Mouse (Mus musculus) Patski (cell line): Measurements from ENCODE around the gene Donson. TPM values are rescaled to one million over a fixed set of nuclear protein-coding genes. Genes with fewer than 3 reads are reported as not detected.
"Not testable (repeated sequence)": the region's sequence is repeated elsewhere in the genome, so short reads cannot be mapped to it uniquely, and the experiment has no call there.

Source experiments
- ATAC-seq: fragments of 100-300 bp; one replicate; pipeline ENCODE4 v1.8.0; 2021
- CTCF ChIA-PET: fragments of 350-600 bp; sonication (Branson Sonifier 250); formaldehyde crosslinking; loops from one replicate; lab custom pipeline; 2022; ENCODE audit warnings: inconsistent platforms; lab: Charles Lee
- POLR2A ChIA-PET: fragments of 350-600 bp; sonication (Branson Sonifier 250); formaldehyde crosslinking; loops from one replicate; lab custom pipeline; 2022; ENCODE audit warnings: antibody characterized with exemption, inconsistent platforms; lab: Charles Lee
- DNase-seq: peaks from one replicate; pipeline ENCODE4 v3.0.0-alpha.2; 2011; ENCODE audit warnings: low read depth, low spot score
- H3K27me3 ChIP-seq: fragments of 371-371 bp; one replicate; pipeline ENCODE4 v1.5.1; 2021
- CTCF ChIP-seq: fragments of 100-300 bp; IDR thresholded peaks from one replicate; pipeline ENCODE4 v1.5.1; 2021
- in situ Hi-C: fragments of 300-500 bp; cut with MboI; formaldehyde crosslinking; loops from 3 replicates; pipeline ENCODE4 v1.11.1; 2018; ENCODE audit warnings: low pct_unique_long_range_greater_than_20kb, mixed read lengths
- polyA plus RNA-seq: library from polyadenylated mRNA; unstranded; gene quantifications from one replicate; pipeline ENCODE4 v1.2.3, GENCODE M21; 2021

The Donson gene
- polyA plus RNA-seq, 1 experiment from 2014 or later, result 11.7 TPM

DNA sequence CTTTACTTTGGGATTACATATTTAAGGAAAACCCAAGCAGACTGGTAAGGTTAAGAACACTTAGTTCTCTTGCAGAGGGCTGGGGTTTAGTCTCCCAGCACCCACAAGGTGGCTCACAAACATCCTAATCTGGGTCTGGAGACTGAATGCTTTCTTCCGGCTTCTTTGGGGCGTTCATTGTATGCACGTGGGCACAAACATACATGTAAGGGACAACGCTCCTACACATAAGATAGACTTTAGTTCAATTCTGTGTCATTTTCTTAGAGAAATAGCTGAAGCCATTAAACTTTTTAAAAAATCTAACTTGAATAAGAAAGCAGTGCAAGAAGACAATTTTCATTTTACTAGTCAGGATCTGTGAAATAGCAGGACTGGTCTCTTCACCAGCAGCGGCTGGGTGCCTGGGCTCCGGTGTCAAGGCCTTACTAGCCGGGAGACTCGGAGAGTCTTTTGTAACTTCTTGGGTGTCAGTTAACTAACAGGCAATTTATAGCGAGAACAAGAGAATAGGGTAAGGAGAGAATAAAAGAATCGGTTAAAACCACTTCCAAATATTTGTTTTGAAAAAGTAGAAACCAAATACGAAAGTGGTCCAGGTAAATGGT is 42.5 kb downstream of the Donson start:
- ATAC-seq, result no peak
- POLR2A ChIA-PET, result no interaction called here
- CTCF ChIA-PET, result no interaction called here
- no peaks in the 10 kb centered on the region for H3K27me3 ChIP-seq
- in situ Hi-C loops, result no loop called here
- no peak for DNase-seq
- TF ChIP-seq CTCF, result no peak

DNA sequence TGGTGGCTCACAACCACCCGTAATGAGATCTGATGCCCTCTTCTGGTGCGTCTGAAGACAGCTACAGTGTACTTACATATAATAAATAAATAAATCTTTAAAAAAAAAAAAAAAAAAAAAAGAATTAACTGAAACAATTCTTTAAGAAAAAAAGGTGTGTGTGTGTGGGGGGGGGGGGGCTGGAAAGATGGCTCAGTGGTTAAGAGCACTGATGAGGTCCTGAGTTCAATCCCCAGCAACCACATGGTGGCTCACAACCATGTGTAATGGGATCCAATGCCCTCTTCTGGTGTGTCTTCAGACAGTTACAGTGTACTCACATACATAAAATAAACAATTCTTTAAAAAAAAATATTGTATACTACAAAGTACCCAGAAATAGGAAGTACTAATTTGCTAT is 43.1 kb downstream of the Donson start:
- ATAC-seq, POLR2A ChIA-PET, H3K27me3 ChIP-seq, CTCF ChIA-PET, DNase-seq, in situ Hi-C loops: not testable (repeated sequence)

DNA sequence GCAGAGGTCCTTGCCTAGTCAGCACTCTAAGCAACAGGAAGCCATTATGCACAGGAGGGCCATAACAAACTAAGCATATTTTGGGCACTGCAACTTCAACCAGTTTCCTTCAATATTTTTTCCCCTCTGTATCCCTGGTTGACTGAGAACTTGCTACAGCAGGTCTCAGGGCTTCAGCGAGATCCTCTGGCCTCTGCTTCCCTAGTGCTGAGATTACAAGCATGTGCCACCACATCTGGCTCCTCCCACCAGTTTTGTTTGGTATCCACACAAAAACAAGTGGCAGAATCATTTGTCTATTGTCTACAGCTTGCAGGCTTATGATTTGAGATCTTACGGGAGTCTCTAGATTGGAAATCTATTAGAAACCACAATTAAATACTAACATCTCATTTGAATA is 43.7 kb downstream of the Donson start:
- ATAC-seq, result no peak
- TF ChIP-seq CTCF, result no peak
- POLR2A ChIA-PET, result no interaction called here
- DNase-seq, result no peak
- no peaks in the 10 kb centered on the region for H3K27me3 ChIP-seq
- in situ Hi-C loops, result no loop called here
- CTCF ChIA-PET, result no interaction called here

DNA sequence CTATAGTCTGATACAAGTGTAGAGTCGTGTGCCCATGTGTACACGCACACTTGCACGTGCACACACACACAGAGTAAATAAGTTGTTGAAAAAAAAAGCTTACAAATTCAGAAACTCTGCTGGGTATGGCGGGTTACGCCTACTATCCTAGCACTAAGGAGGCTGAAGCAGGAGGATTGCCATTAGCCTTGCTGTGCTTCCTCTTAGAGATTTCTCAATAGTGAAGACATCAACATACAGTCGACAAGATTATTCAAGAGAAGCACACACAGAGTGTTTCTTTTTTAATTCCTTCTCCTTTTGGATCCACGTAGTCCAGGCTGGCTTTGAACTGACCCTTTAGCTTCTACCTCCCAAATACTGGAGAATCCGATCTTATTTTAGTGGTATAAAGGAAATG is 48.4 kb downstream of the Donson start:
- CTCF ChIA-PET, result no interaction called here
- no peaks in the 10 kb centered on the region for H3K27me3 ChIP-seq
- in situ Hi-C loops, result no loop called here
- TF ChIP-seq CTCF, result no peak
- ATAC-seq, result no peak
- DNase-seq, result no peak
- POLR2A ChIA-PET, result no interaction called here

DNA sequence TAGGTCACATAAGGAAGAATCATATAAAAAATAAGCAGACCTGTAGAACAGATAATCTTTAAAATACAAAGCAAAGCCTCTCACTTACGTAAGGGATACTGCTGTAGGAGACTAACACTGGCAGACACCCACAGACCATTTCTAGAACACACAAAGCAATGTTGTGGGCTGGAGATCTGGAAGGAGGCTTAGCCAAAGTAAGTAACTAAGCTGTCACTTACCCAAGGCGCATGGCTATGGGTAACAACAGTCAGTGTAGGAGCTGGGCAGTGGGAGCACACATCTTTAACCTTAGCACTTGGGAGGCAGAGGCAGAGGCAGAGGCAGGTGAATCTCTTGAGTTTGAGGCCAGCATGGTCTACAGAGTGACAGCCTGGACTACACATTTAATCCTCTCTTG is 48.9 kb downstream of the Donson start:
- ChIA-PET CTCF (interaction anchor here (1.3 to 1.6 kb wide), 2 partner anchors 8 to 19 kb away, joined by 4 to 5 read pairs; partner anchors contain the start of genes Gart and Son), POLR2A (no interaction called here)
- no peak for TF ChIP-seq CTCF
- no peaks in the 10 kb centered on the region for H3K27me3 ChIP-seq
- in situ Hi-C loops, result no loop called here
- ATAC-seq (no peak), DNase-seq (no peak)

DNA sequence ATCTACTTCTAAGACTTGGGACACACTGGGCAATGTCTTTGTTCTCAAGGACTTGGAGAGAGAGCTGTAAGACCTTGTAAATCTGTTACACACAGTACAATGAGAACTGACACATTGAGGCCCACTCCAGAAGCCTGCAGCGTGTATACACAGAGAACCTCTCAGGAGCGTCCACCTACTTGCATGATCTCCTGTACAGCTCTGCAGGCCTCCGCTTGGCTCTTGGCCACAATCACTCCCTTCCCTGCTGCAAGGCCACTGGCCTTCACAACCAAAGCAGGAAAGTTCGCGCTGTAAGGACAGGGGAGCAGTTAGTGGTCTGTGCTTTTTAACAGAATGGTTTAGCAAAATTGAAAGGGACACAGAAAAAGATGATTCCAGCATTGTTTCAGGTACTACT is 49.4 kb downstream of the Donson start:
- no peak for DNase-seq
- in situ Hi-C loops, result no loop called here
- CTCF ChIA-PET, result interaction anchor here (1.3 to 1.6 kb wide), 2 partner anchors 8 to 18 kb away, joined by 4 to 5 read pairs; partner anchors contain the start of genes Gart and Son
- no peaks in the 10 kb centered on the region for H3K27me3 ChIP-seq
- POLR2A ChIA-PET, result no interaction called here
- TF ChIP-seq CTCF, result no peak
- no peak for ATAC-seq

DNA sequence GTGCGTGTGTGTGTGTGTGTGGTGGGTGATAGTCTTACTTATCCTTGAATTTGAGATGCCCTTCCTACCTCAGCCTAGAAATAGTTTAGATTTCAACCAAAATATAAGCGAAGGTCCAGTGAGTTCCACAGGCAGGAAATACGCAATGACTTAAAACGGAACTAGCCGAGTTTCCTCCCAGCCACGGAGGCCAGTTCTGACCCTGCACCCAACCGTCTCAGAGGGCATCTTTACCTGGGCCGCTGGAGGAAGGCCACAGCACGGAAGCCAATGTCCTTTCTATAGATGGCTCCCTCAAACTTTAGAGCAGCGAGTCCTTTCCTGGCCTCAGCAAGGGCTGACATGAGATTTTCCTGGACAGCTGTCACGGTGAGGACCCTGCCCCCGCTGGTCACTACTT is 54.9 kb downstream of the Donson start:
- ATAC-seq (no peak), DNase-seq (no peak)
- H3K27me3 ChIP-seq, result no peaks in the 10 kb centered on the region
- CTCF ChIA-PET, result interaction anchor here (0.7 kb wide), 1 partner anchor 41 kb away, joined by 3 read pairs; no protein-coding TSS in a partner anchor
- in situ Hi-C loops, result no loop called here
- TF ChIP-seq CTCF, result no peak
- POLR2A ChIA-PET, result no interaction called here

DNA sequence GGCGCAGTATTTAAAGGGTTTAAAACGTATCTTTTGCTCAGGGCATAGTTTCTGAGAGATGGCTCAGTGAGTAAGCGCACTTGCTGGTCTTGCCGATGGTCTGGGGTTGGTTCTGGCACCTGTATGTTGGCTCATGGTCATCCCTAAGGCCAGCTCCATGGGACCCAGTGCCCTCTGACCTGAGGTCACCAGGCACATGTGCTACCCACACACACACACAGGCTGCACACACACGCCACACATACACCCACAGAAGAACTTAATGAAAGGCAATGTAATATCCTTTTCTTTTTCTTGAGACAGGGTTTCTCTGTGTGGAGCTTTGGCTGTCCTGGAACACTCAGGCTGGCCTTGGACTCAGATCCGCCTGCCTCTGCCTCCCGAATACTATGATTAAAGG is 55.6 kb downstream of the Donson start:
- POLR2A ChIA-PET, result no interaction called here
- ATAC-seq (no peak), DNase-seq (no peak)
- in situ Hi-C loops, result no loop called here
- TF ChIP-seq CTCF, result no peak
- CTCF ChIA-PET, result no interaction called here
- no peaks in the 10 kb centered on the region for H3K27me3 ChIP-seq

DNA sequence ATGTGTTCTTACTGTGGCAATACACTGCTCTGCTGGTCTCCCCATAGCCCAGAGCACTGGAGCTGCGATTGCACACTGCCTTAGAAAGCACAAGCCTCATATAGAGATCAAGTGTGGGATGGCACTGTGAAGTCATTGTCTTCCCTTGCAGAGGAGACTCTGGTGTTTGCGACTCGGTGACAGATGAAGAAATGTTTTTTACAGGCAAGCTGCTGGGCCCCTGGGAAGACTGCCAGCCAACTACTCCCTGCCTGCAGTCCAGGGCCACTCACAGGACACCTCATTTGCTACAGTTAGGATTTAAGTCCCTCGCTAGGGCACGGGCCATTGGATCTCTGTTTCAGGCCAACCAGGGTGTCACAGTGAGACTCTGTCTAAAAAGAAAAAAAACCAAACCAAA is 56.1 kb downstream of the Donson start:
- DNase-seq (no peak), ATAC-seq (no peak)
- no peak for TF ChIP-seq CTCF
- in situ Hi-C loops, result no loop called here
- POLR2A ChIA-PET, result no interaction called here
- no peaks in the 10 kb centered on the region for H3K27me3 ChIP-seq
- CTCF ChIA-PET, result no interaction called here

DNA sequence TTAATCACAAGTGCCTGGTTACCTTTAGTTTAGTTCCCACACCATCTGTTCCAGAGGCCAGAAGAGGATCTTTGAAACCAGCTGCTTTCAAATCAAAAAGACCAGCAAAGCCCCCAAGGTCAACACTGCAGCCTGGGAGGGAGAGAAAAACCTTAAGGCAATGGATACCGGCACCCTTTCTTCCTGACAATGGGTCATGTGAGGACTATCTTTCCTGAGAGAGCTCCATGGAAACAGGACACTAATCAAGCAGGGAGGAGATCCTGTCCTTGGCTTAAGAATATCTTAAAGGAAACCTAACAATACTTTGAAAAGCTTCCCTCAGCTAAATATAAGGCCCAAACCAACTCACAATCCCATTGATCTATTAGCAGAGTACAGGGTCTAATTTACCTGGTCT is 58.0 kb downstream of the Donson start:
- POLR2A ChIA-PET, result no interaction called here
- in situ Hi-C loops, result no loop called here

DNA sequence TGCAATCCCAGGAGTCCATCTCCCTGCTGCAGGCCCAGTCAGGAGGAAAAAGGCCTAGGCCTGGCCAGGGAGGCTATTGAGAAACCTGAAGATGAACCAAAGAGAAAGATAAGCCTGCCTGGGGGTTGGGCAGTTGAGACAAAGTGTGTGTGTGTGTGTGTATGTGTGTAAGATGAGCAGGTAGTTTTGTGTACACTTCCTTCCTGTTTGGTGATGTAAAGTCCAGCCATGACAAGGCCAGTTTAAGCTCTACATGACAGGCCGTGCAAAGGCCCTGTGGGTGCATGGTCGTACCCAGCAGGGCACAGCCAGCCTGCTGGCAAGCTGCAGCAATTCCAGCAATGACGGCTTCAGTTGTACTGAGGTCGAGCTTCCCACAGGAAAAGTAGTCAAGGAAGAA is 58.8 kb downstream of the Donson start:
- H3K27me3 ChIP-seq, result no peaks in the 10 kb centered on the region
- TF ChIP-seq CTCF, result no peak
- ChIA-PET POLR2A (interaction anchor here (0.6 kb wide), 1 partner anchor 16 kb away, joined by 4 read pairs; no protein-coding TSS in a partner anchor), CTCF (no interaction called here)
- in situ Hi-C loops, result no loop called here
- ATAC-seq, result no peak
- DNase-seq, result no peak

More for the DNA sequence above, 58.0 kb downstream of the Donson start:
- DNase-seq (no peak), ATAC-seq (no peak)
- H3K27me3 ChIP-seq, result no peaks in the 10 kb centered on the region
- CTCF ChIA-PET, result no interaction called here
- no peak for TF ChIP-seq CTCF

DNA sequence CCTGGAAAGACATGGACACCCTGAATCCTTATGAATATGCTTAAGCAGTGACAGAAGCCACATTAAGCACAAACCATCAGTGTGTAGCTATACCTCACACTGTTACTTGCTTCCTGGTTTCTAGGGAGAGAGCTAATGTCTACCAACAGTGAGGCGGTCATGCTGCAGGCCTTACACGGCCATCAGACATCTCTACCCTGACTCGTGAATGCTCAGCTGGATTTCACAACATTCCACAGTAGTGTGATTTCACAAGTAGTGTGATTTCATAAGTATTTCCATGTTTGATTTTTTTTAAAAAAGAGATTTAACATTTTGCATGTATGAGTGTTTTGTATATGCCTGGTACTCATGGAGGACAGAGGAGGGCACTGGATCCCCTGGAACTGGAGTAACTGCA is 59.9 kb downstream of the Donson start:
- TF ChIP-seq CTCF, result no peak
- ATAC-seq, result no peak
- in situ Hi-C loops, result no loop called here
- no peak for DNase-seq
- ChIA-PET POLR2A (no interaction called here), CTCF (no interaction called here)
- H3K27me3 ChIP-seq, result no peaks in the 10 kb centered on the region
